Mouse (Mus musculus) MEL (cell line): ENCODE measurements around the gene Cnn2. TPM values are rescaled to one million over a fixed set of nuclear protein-coding genes. Genes with fewer than 3 reads are reported as not detected.

Experiments
- DNase-seq: peaks from one replicate; pipeline ENCODE4 v3.0.0; 2011; ENCODE audit warnings: low read depth, low spot score
- H3K27ac ChIP-seq: 2 replicates; pipeline ENCODE4 v1.5.1; 2012; ENCODE audit warnings: low read depth, mild to moderate bottlenecking, control low read depth, low read length, moderate library complexity; ENCODE audit not compliant: control insufficient read depth
- H3K27me3 ChIP-seq, 2 experiments: fragments of 150-350 bp in 1 of 2; sonication (generic) in 1 of 2; 2 replicates each; pipeline ENCODE4 v1.6.1; 2012; ENCODE audit warnings: low read length in 2 of 2, mild to moderate bottlenecking in 2 of 2, improper control_type of control experiment in 1 of 2, moderate library complexity in 1 of 2; ENCODE audit not compliant: insufficient read depth in 2 of 2, control insufficient read depth in 1 of 2
- H3K36me3 ChIP-seq, 2 experiments: 2 replicates each; pipeline ENCODE4 v1.6.1; 2012 to 2014; ENCODE audit warnings: low read length in 2 of 2, improper control_type of control experiment in 1 of 2, inconsistent platforms in 1 of 2, mild to moderate bottlenecking in 1 of 2; ENCODE audit not compliant: insufficient read depth in 2 of 2, control insufficient read depth in 1 of 2
- H3K4me1 ChIP-seq, 2 experiments: fragments of 150-350 bp in 1 of 2; sonication (generic) in 1 of 2; 2 replicates each; pipeline ENCODE4 v1.6.1; 2012; ENCODE audit warnings: low read length in 2 of 2, improper control_type of control experiment in 1 of 2, mild to moderate bottlenecking in 1 of 2; ENCODE audit not compliant: insufficient read depth in 2 of 2, control insufficient read depth in 1 of 2
- H3K4me3 ChIP-seq, 2 experiments: fragments of 150-350 bp in 1 of 2; sonication (generic) in 1 of 2; 2 replicates each; pipeline ENCODE4 v1.5.1; 2012; ENCODE audit warnings: low read depth in 2 of 2, low read length in 2 of 2, mild to moderate bottlenecking in 2 of 2, moderate library complexity in 2 of 2, control low read depth in 1 of 2, improper control_type of control experiment in 1 of 2; ENCODE audit not compliant: control insufficient read depth in 1 of 2, insufficient read depth in 1 of 2
- H3K79me2 ChIP-seq: 2 replicates; pipeline ENCODE4 v1.6.1; 2012; ENCODE audit warnings: mild to moderate bottlenecking, low read length, moderate library complexity; ENCODE audit not compliant: control insufficient read depth, poor library complexity, insufficient read depth
- H3K9ac ChIP-seq: 2 replicates; pipeline ENCODE4 v1.6.1; 2012; ENCODE audit warnings: low read depth, mild to moderate bottlenecking, control low read depth, low read length, moderate library complexity; ENCODE audit not compliant: control insufficient read depth, poor library complexity, severe bottlenecking
- H3K9me3 ChIP-seq: fragments of 150-350 bp; sonication (generic); replicated peaks from 2 replicates; pipeline ENCODE4 v1.6.1; 2012; ENCODE audit warnings: mild to moderate bottlenecking, low read length, improper control_type of control experiment, moderate library complexity; ENCODE audit not compliant: insufficient read depth
- BHLHE40 ChIP-seq: IDR thresholded peaks from 2 replicates; pipeline ENCODE4 v1.6.1; 2012; ENCODE audit warnings: low read depth, mild to moderate bottlenecking, inconsistent platforms, low read length, improper control_type of control experiment, borderline replicate concordance
- CHD1 ChIP-seq: IDR thresholded peaks from 2 replicates; pipeline ENCODE4 v1.6.1; 2012; ENCODE audit warnings: low read depth, mild to moderate bottlenecking, inconsistent platforms, low read length, improper control_type of control experiment
- CHD2 ChIP-seq: IDR thresholded peaks from 2 replicates; pipeline ENCODE4 v1.6.1; 2011; ENCODE audit warnings: low read length, improper control_type of control experiment
- CTCF ChIP-seq, 3 experiments: IDR thresholded peaks in 2 of 3; conservative IDR thresholded peaks in 1 of 3; 2 replicates each; pipeline ENCODE4 v1.5.1; 2011 to 2012; ENCODE audit warnings: low read length in 3 of 3, low read depth in 2 of 3, mild to moderate bottlenecking in 2 of 3, improper control_type of control experiment in 1 of 3, inconsistent platforms in 1 of 3, mixed read lengths in 1 of 3, moderate library complexity in 1 of 3; ENCODE audit not compliant: control insufficient read depth in 1 of 3, insufficient read depth in 1 of 3, poor library complexity in 1 of 3, severe bottlenecking in 1 of 3
- E2F4 ChIP-seq: IDR thresholded peaks from 2 replicates; pipeline ENCODE4 v1.6.1; 2011; ENCODE audit warnings: low read depth, low read length, improper control_type of control experiment, borderline replicate concordance
- ELF1 ChIP-seq: IDR thresholded peaks from 2 replicates; pipeline ENCODE4 v1.6.1; 2014; ENCODE audit warnings: low read depth, mild to moderate bottlenecking, inconsistent platforms, low read length, improper control_type of control experiment, moderate library complexity
- EP300 ChIP-seq, 2 experiments: IDR thresholded peaks; 2 replicates each; pipeline ENCODE4 v1.6.1; 2011; ENCODE audit warnings: improper control_type of control experiment in 2 of 2, low read length in 2 of 2, low read depth in 1 of 2, mild to moderate bottlenecking in 1 of 2
- ETS1 ChIP-seq: IDR thresholded peaks from 2 replicates; pipeline ENCODE4 v1.6.1; 2012; ENCODE audit warnings: low read depth, mild to moderate bottlenecking, inconsistent platforms, low read length, improper control_type of control experiment, moderate library complexity
- GABPA ChIP-seq: IDR thresholded peaks from 2 replicates; pipeline ENCODE4 v1.6.1; 2012; ENCODE audit warnings: low read depth, mild to moderate bottlenecking, inconsistent platforms, low read length, improper control_type of control experiment, moderate library complexity
- HCFC1 ChIP-seq: IDR thresholded peaks from 2 replicates; pipeline ENCODE4 v1.6.1; 2012; ENCODE audit warnings: low read depth, mild to moderate bottlenecking, inconsistent platforms, low read length, improper control_type of control experiment, moderate library complexity
- JUND ChIP-seq: IDR thresholded peaks from 2 replicates; pipeline ENCODE4 v1.6.1; 2011; ENCODE audit warnings: low read depth, mild to moderate bottlenecking, improper control_type of control experiment, low read length
- KAT2A ChIP-seq: conservative IDR thresholded peaks from 2 replicates; pipeline ENCODE4 v1.6.1; 2012; ENCODE audit warnings: low read depth, low read length, improper control_type of control experiment, inconsistent platforms
- MAFK ChIP-seq: IDR thresholded peaks from 2 replicates; pipeline ENCODE4 v1.6.1; 2011; ENCODE audit warnings: low read depth, mild to moderate bottlenecking, low read length, improper control_type of control experiment, borderline replicate concordance
- MAX ChIP-seq: IDR thresholded peaks from 2 replicates; pipeline ENCODE4 v1.6.1; 2011; ENCODE audit warnings: low read length, improper control_type of control experiment
- MAZ ChIP-seq: IDR thresholded peaks from 2 replicates; pipeline ENCODE4 v1.6.1; 2012; ENCODE audit warnings: low read depth, mild to moderate bottlenecking, inconsistent platforms, low read length, improper control_type of control experiment
- MXI1 ChIP-seq: IDR thresholded peaks from 2 replicates; pipeline ENCODE4 v1.6.1; 2011; ENCODE audit warnings: mild to moderate bottlenecking, low read depth, low read length, improper control_type of control experiment
- MYB ChIP-seq: IDR thresholded peaks from 2 replicates; pipeline ENCODE4 v1.6.1; 2011; ENCODE audit warnings: mild to moderate bottlenecking, low read depth, low read length, improper control_type of control experiment
- MYC ChIP-seq: IDR thresholded peaks from 2 replicates; pipeline ENCODE4 v1.6.1; 2011; ENCODE audit warnings: low read depth, mild to moderate bottlenecking, low read length, improper control_type of control experiment, moderate library complexity
- NELFE ChIP-seq: IDR thresholded peaks from 2 replicates; pipeline ENCODE4 v1.6.1; 2011; ENCODE audit warnings: low read depth, low read length, improper control_type of control experiment
- NRF1 ChIP-seq: IDR thresholded peaks from 2 replicates; pipeline ENCODE4 v1.6.1; 2014; ENCODE audit warnings: low read depth, mild to moderate bottlenecking, inconsistent platforms, low read length, improper control_type of control experiment, moderate library complexity; ENCODE audit not compliant: poor library complexity, insufficient read depth, severe bottlenecking
- POLR2A ChIP-seq, 2 experiments: IDR thresholded peaks; 2 replicates each; pipeline ENCODE4 v1.6.1; 2011 to 2012; ENCODE audit warnings: low read length in 2 of 2, mild to moderate bottlenecking in 2 of 2, control low read depth in 1 of 2, improper control_type of control experiment in 1 of 2, low read depth in 1 of 2, moderate library complexity in 1 of 2; ENCODE audit not compliant: control insufficient read depth in 1 of 2, insufficient read depth in 1 of 2, poor library complexity in 1 of 2
- POLR2AphosphoS2 ChIP-seq: IDR thresholded peaks from 2 replicates; pipeline ENCODE4 v1.6.1; 2011; ENCODE audit warnings: low read length, improper control_type of control experiment
- POLR2AphosphoS5 ChIP-seq: IDR thresholded peaks from 2 replicates; pipeline ENCODE4 v1.6.1; 2012; ENCODE audit warnings: low read depth, borderline replicate concordance, mild to moderate bottlenecking, inconsistent platforms, low read length, moderate library complexity, mixed read lengths
- RAD21 ChIP-seq: IDR thresholded peaks from 2 replicates; pipeline ENCODE4 v1.6.1; 2011; ENCODE audit warnings: mild to moderate bottlenecking, low read depth, low read length, improper control_type of control experiment
- RCOR1 ChIP-seq: IDR thresholded peaks from 2 replicates; pipeline ENCODE4 v1.6.1; 2012; ENCODE audit warnings: low read depth, mild to moderate bottlenecking, inconsistent platforms, low read length, improper control_type of control experiment
- SIN3A ChIP-seq: IDR thresholded peaks from 2 replicates; pipeline ENCODE4 v1.6.1; 2012; ENCODE audit warnings: low read length, improper control_type of control experiment, inconsistent platforms
- SMC3 ChIP-seq: IDR thresholded peaks from 2 replicates; pipeline ENCODE4 v1.6.1; 2011; ENCODE audit warnings: low read depth, low read length, improper control_type of control experiment
- TAL1 ChIP-seq: IDR thresholded peaks from 2 replicates; pipeline ENCODE4 v1.6.1; 2012; ENCODE audit warnings: mild to moderate bottlenecking, inconsistent platforms, low read length, moderate library complexity, mixed read lengths
- TBP ChIP-seq: IDR thresholded peaks from 2 replicates; pipeline ENCODE4 v1.8.0; 2011; ENCODE audit warnings: low read depth, low read length, improper control_type of control experiment
- TCF12 ChIP-seq: IDR thresholded peaks from 2 replicates; pipeline ENCODE4 v1.6.1; 2014; ENCODE audit warnings: low read depth, mild to moderate bottlenecking, inconsistent platforms, low read length, improper control_type of control experiment, moderate library complexity
- UBTF ChIP-seq: IDR thresholded peaks from 2 replicates; pipeline ENCODE4 v1.6.1; 2012; ENCODE audit warnings: low read depth, mild to moderate bottlenecking, inconsistent platforms, low read length, improper control_type of control experiment, moderate library complexity, borderline replicate concordance; ENCODE audit not compliant: insufficient read depth
- USF1 ChIP-seq: IDR thresholded peaks from 2 replicates; pipeline ENCODE4 v1.6.1; 2014; ENCODE audit warnings: low read depth, mild to moderate bottlenecking, inconsistent platforms, low read length, improper control_type of control experiment, moderate library complexity
- USF2 ChIP-seq, 2 experiments: IDR thresholded peaks; 2 replicates each; pipeline ENCODE4 v1.6.1; 2011 to 2012; ENCODE audit warnings: improper control_type of control experiment in 2 of 2, low read length in 2 of 2, borderline replicate concordance in 1 of 2, inconsistent platforms in 1 of 2, low read depth in 1 of 2, mild to moderate bottlenecking in 1 of 2; ENCODE audit not compliant: insufficient read depth in 1 of 2
- ZC3H11A ChIP-seq: IDR thresholded peaks from 2 replicates; pipeline ENCODE4 v1.6.1; 2012; ENCODE audit warnings: low read depth, mild to moderate bottlenecking, inconsistent platforms, low read length, improper control_type of control experiment
- ZKSCAN1 ChIP-seq: IDR thresholded peaks from 2 replicates; pipeline ENCODE4 v1.6.1; 2012; ENCODE audit warnings: low read depth, mild to moderate bottlenecking, inconsistent platforms, low read length, improper control_type of control experiment, moderate library complexity
- ZMIZ1 ChIP-seq: IDR thresholded peaks from 2 replicates; pipeline ENCODE4 v1.6.1; 2012; ENCODE audit warnings: low read depth, mild to moderate bottlenecking, inconsistent platforms, low read length, improper control_type of control experiment, moderate library complexity
- ZNF384 ChIP-seq: IDR thresholded peaks from 2 replicates; pipeline ENCODE4 v1.6.1; 2012; ENCODE audit warnings: low read depth, mild to moderate bottlenecking, inconsistent platforms, low read length, improper control_type of control experiment
- polyA plus RNA-seq, 2 experiments: library from polyadenylated mRNA; stranded (reverse) in 1 of 2; unstranded in 1 of 2; fragments of >175 nt in 1 of 2; fragments of >200 nt in 1 of 2; gene quantifications; 2 replicates each; pipeline versions ENCODE4 v1.2.1 to v1.2.4; 2012; ENCODE audit warnings: low replicate concordance in 2 of 2, low read depth in 1 of 2; ENCODE audit not compliant: insufficient read length in 2 of 2, insufficient read depth in 1 of 2, missing spikeins in 1 of 2
- total RNA-seq: library from RNA; depleted of rRNA; stranded (reverse); fragments of 300-350 nt; gene quantifications from 2 replicates; pipeline ENCODE4 v1.2.3, GENCODE M21; 2012

Gene Cnn2
- total and polyA plus RNA-seq, 3 experiments: 8.7 to 25.3 TPM; not detected in 1

GRCm38 (mm10) chr10:80039559-80039979 lies 51.2 kb downstream of the Cnn2 start, which contains the start of gene Polr2e:
Gene Polr2e, minus strand, starts transcription at chr10:80039795.
- DNase-seq: peak; percentile 98
- H3K4me3 ChIP-seq: peak within 1 kb of the TSS; percentile 64 to 95
- peak within 1 kb of the TSS; percentile 50 for H3K27ac ChIP-seq
- peaks cover 0 to 6% of the 10 kb centered on the region in 2 experiments; a peak in 3 of 4 replicates for H3K36me3 ChIP-seq
- H3K4me1 ChIP-seq: peaks cover 0 to 17% of the 10 kb centered on the region in 2 experiments; a peak in 3 of 4 replicates
- H3K79me2 ChIP-seq: peaks cover 19% of the 10 kb centered on the region
- no peaks in the 10 kb centered on the region for H3K27me3 ChIP-seq
- H3K9ac ChIP-seq: peak within 1 kb of the TSS; percentile 89
- no peaks in the 10 kb centered on the region for H3K9me3 ChIP-seq
- TF ChIP-seq TBP (peak; percentile 94), ETS1 (no peak; the same call in 1 of the 2 replicates), KAT2A (no peak; the same call in 1 of the 2 replicates), ELF1 (no peak), TAL1 (no peak), POLR2A (IDR thresholded peaks at IDR 0.05; ENCODE audit: control insufficient read depth in 1 of 2, insufficient read depth in 1 of 2, low read depth in 1 of 2, low read length in 2 of 2, poor library complexity in 1 of 2) (peak in 1 of 2 experiments; percentile 93; a peak in 2 of 4 replicates), JUND (no peak), MYB (no peak), SMC3 (no peak), NRF1 (peak; percentile 98; the same call in 1 of the 2 replicates), HCFC1 (peak; percentile 95), ZNF384 (no peak), CHD1 (no peak), USF1 (no peak), SIN3A (peak; percentile 86), BHLHE40 (no peak), POLR2AphosphoS2 (peak; percentile 62; the same call in 1 of the 2 replicates), UBTF (no peak), TCF12 (no peak; the same call in 1 of the 2 replicates), RAD21 (no peak), MAX (peak; percentile 100), GABPA (no peak), MYC (peak; percentile 69; the same call in 1 of the 2 replicates), NELFE (peak; percentile 90), MXI1 (peak; percentile 99), ZMIZ1 (0 out of 2 replicates have a peak, but pooled peaks have one; percentile 33), POLR2AphosphoS5 (no peak), MAZ (peak; percentile 89; the same call in 1 of the 2 replicates), E2F4 (no peak), CTCF (IDR thresholded peaks at IDR 0.05 in 2 of 3, conservative IDR thresholded peaks at IDR 0.05 in 1 of 3; ENCODE audit: control insufficient read depth in 1 of 3, insufficient read depth in 1 of 3, low read depth in 2 of 3, low read length in 3 of 3, poor library complexity in 1 of 3, severe bottlenecking in 1 of 3) (0 out of 6 replicates have a peak, but pooled peaks of 1 of the 3 experiments have one; percentile 5), RCOR1 (no peak), ZKSCAN1 (no peak), USF2 (IDR thresholded peaks at IDR 0.05; ENCODE audit: borderline replicate concordance in 1 of 2, insufficient read depth in 1 of 2, low read depth in 1 of 2, low read length in 2 of 2) (no peak), EP300 (IDR thresholded peaks at IDR 0.05; ENCODE audit: low read depth in 1 of 2, low read length in 2 of 2) (no peak), CHD2 (peak; percentile 97), MAFK (no peak), ZC3H11A (no peak)
